Mouse (Mus musculus) forebrain, embryonic 12.5 days (tissue): ENCODE results near the gene 4933424G06Rik. TPM values are rescaled to one million over a fixed set of nuclear protein-coding genes. Genes with fewer than 3 reads are reported as not detected.

Experiments
- ATAC-seq: fragments of 200-750 bp; cut with Nextera tagmentation; 2 replicates; pipeline ENCODE4 v1.8.0; 2017; ENCODE audit warnings: moderate TSS enrichment; ENCODE audit not compliant: low FRiP score
- H3K27ac ChIP-seq: fragments of 300-500 bp; sonication (generic); 2 replicates; pipeline ENCODE4 v1.5.1; 2016; ENCODE audit warnings: mild to moderate bottlenecking
- H3K27me3 ChIP-seq: fragments of 300-500 bp; sonication (generic); 2 replicates; pipeline ENCODE4 v1.6.1; 2016; ENCODE audit warnings: mild to moderate bottlenecking
- H3K36me3 ChIP-seq: fragments of 300-500 bp; sonication (generic); replicated peaks from 2 replicates; pipeline ENCODE4 v1.6.1; 2016; ENCODE audit warnings: mild to moderate bottlenecking
- H3K4me1 ChIP-seq: fragments of 300-500 bp; sonication (generic); 2 replicates; pipeline ENCODE4 v1.6.1; 2016
- H3K4me2 ChIP-seq: fragments of 300-500 bp; sonication (generic); 2 replicates; pipeline ENCODE4 v1.6.1; 2016; ENCODE audit warnings: mild to moderate bottlenecking, moderate library complexity
- H3K4me3 ChIP-seq: fragments of 300-500 bp; sonication (generic); replicated peaks from 2 replicates; pipeline ENCODE4 v1.5.1; 2016; ENCODE audit warnings: mild to moderate bottlenecking
- H3K9ac ChIP-seq: fragments of 300-500 bp; sonication (generic); 2 replicates; pipeline ENCODE4 v1.6.1; 2016; ENCODE audit warnings: mild to moderate bottlenecking
- H3K9me3 ChIP-seq: fragments of 300-500 bp; sonication (generic); 2 replicates; pipeline ENCODE4 v1.6.1; 2016
- WGBS: fragments of 180-500 bp; shearing (Covaris S2); methylation state at CpG from one replicate; pipeline ENCODE4 v1.1.7; 2016; 5-methylcytosine and 5-hydroxymethylcytosine counted together
- polyA plus RNA-seq: library from polyadenylated mRNA; unstranded; fragments of >200 nt; fragmentation: Nextera tagmentation; extraction: Ambion mirVana; gene quantifications from 2 replicates; pipeline ENCODE4 v1.2.1, GENCODE M21; 2016

The 4933424G06Rik gene
- polyA plus RNA-seq, 1 experiment from 2014 or later = 0.41 TPM

DNA sequence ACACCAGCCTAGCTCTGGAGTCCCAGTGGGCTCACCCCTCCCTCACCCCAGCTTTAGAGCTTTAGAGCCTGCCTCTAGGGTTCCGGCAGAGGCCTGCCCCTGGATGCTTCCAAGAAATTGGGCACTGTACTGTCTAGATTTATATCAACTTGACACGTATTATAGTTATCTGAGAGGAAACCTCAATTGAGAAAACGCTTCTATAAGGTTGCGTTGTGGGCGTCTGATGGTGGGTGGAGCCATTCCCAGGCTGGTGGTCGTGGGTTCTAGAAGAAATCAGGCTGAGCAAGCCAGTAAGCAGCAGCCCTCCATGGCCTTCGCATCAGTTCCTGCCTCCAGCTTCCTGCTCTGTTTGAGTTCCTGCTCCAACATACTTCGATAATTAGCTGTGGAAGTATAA lies 51.1 kb downstream of the 4933424G06Rik start:
- Histone ChIP-seq H3K27me3 (no peaks in the 10 kb centered on the region), H3K9ac (no peak overlapping the region), H3K4me2 (no peak overlapping the region), H3K4me3 (no peak overlapping the region), H3K27ac (no peak overlapping the region), H3K9me3 (no peaks in the 10 kb centered on the region), H3K36me3 (no peaks in the 10 kb centered on the region), H3K4me1 (no peaks in the 10 kb centered on the region)
- WGBS = 85% methylated on average over 8 of the region's 8 CpGs
- no peak for ATAC-seq

DNA sequence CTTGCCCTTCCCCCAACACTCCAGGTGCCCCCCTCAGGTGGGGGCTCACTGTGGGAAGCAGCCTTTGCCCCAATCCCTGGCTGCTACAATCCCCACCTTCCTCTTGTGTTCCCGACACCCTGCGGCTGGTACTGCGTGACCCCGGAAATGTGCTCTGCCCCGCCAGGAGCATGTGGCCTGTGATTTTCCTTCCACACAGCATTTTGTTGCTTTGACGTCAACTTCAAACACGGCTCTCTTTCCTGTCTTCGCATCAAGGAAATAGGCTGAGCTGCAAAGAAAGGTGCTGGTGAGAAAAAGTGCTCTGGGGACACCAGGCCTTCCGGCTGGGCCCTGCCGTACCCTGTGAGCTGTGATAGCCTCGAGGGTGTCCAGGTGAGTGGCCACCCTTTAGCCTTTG lies 51.6 kb downstream of the 4933424G06Rik start, which contains the start of gene Zap70:
TSS of gene Zap70 (plus strand) at position 231 of the 400 bp plus-strand sequence.
- no peak for ATAC-seq

DNA sequence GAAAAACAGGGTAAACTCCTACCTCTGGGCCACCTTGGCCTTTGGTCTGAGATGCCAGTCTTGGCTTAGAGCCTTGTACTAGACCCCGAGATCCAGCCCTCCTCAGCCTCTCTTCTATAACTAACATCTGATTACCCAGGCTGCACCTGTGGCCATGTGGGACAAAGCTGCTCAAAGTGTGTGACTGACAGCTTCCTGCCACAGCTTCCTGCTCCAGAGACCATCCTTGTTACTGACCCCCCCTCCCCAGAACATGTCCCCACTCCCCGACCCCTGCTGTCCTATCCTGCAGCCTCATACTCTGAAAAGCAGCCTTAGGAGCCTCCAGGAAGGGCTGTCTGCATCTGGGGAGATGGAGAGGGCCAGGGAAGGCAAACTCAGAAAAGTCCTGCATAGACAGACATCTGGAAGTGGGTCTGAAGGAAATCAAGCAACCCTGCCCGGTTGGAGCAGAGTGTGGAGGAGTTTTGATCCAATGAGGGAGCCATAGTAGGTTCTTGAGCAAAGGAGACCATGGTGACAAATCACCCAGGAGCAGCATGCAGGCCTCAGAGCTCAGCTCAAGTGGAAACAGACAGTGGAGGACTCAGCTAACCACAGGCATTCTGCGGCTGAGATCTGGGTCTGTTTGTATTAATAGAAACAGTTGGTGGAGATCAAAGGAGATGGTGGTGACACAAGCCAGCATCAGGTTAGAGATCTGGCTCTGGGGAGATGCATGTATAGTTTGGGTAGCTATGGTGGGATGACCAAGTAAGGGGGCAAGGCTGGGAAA lies 56.7 kb downstream of the 4933424G06Rik start:
- no peak overlapping the region for H3K4me3 ChIP-seq
- 84% methylated on average over 4 of the region's 4 CpGs for WGBS
- H3K9ac ChIP-seq = no peak overlapping the region

More for the DNA sequence above, 51.6 kb downstream of the 4933424G06Rik start, which contains the start of gene Zap70:
- H3K9me3 ChIP-seq = no peaks in the 10 kb centered on the region
- no peaks in the 10 kb centered on the region for H3K27me3 ChIP-seq
- 83% methylated on average over 11 of the region's 11 CpGs for WGBS
- H3K27ac ChIP-seq = no peak within 1 kb of the TSS
- no peaks in the 10 kb centered on the region for H3K36me3 ChIP-seq
- no peaks in the 10 kb centered on the region for H3K4me1 ChIP-seq
- H3K4me3 ChIP-seq = no peak within 1 kb of the TSS
- no peak within 1 kb of the TSS for H3K9ac ChIP-seq
- no peak within 1 kb of the TSS for H3K4me2 ChIP-seq

DNA sequence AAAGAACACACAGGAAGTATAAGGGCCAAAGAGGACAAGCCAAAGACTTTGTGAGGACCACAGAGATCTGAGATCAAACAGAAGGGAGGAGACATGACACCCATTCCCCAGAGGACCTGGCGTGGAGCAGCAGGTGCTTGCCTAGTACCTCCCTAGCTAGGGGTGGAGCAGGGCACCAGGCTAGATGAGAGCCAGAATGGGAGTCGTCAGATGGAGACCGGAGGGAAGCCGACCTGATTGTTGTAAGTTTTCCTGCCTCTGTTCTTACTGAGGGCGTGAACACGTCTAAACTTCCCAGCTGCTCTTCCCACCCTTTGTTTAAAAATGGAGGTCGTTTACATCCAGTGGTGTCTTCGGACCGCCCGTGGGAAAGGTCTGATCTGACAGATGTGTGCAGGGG lies 57.4 kb downstream of the 4933424G06Rik start:
- 0 out of 2 replicates have a peak, but pooled peaks cover 4% of the 10 kb centered on the region for H3K4me1 ChIP-seq
- ATAC-seq = no peak
- no peak overlapping the region for H3K4me2 ChIP-seq
- H3K4me3 ChIP-seq = no peak overlapping the region
- H3K9ac ChIP-seq = no peak overlapping the region
- peaks cover 14% of the 10 kb centered on the region for H3K27me3 ChIP-seq
- no peaks in the 10 kb centered on the region for H3K36me3 ChIP-seq
- 53% methylated on average over 10 of the region's 10 CpGs for WGBS
- no peaks in the 10 kb centered on the region for H3K9me3 ChIP-seq
- H3K27ac ChIP-seq = no peak overlapping the region

More for the DNA sequence above, 56.7 kb downstream of the 4933424G06Rik start:
- no peak overlapping the region for H3K27ac ChIP-seq
- H3K4me2 ChIP-seq = no peak overlapping the region
- ATAC-seq = no peak
- no peaks in the 10 kb centered on the region for H3K36me3 ChIP-seq
- no peaks in the 10 kb centered on the region for H3K9me3 ChIP-seq
- H3K4me1 ChIP-seq = 0 out of 2 replicates have a peak, but pooled peaks cover 4% of the 10 kb centered on the region
- peaks cover 12% of the 10 kb centered on the region for H3K27me3 ChIP-seq

DNA sequence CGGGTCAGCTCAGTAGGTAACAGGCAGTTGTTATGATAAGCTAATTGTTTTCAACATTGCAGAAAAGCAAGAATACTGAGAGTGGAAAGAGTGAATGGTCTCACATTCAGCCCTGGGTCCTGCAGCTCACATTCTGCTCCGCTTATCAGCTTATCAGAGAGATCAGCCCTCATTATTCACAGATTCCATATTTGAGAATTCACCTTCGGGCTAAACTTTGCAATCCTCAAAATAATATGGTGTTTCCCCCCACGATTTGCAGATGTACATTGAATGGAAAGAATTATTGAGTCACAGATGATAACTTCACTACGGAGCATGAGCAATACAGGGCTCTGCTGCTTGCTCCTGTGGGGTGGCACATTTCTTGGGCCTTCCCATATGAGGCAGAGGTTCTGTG lies 58.8 kb downstream of the 4933424G06Rik start:
- Histone ChIP-seq H3K27ac (no peak overlapping the region), H3K36me3 (no peaks in the 10 kb centered on the region), H3K4me2 (no peak overlapping the region), H3K9ac (no peak overlapping the region), H3K4me3 (no peak overlapping the region), H3K27me3 (peaks cover 14% of the 10 kb centered on the region), H3K4me1 (0 out of 2 replicates have a peak, but pooled peaks cover 4% of the 10 kb centered on the region), H3K9me3 (no peaks in the 10 kb centered on the region)
- WGBS = 82% methylated on average over 5 of the region's 5 CpGs
- no peak for ATAC-seq

DNA sequence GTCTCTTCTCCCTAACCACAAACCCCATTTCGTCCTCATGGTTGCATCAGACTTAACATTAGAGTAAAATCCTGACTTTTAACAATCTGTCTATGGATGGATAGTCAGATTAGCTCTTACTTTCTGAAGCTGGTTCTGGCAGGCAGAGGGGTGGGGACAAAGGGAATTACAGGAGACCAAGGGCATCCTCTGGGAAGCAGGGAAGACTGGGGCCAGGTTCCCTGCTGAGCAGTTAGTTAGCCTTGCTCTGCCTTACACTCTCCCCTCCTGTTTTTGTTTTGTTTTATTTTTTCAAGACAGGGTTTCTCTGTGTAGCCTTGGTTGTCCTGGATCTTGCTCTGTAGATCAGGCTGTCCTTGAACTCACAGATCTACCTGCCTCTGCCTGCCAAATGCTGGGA lies 60.0 kb downstream of the 4933424G06Rik start:
- no peak overlapping the region for H3K27ac ChIP-seq
- H3K36me3 ChIP-seq = no peaks in the 10 kb centered on the region
- 78% methylated on average over 1 of the region's 1 CpGs for WGBS
- H3K27me3 ChIP-seq = peaks cover 14% of the 10 kb centered on the region
- H3K4me2 ChIP-seq = no peak overlapping the region
- H3K9ac ChIP-seq = no peak overlapping the region
- ATAC-seq = no peak
- H3K4me1 ChIP-seq = 0 out of 2 replicates have a peak, but pooled peaks cover 4% of the 10 kb centered on the region
- no peaks in the 10 kb centered on the region for H3K9me3 ChIP-seq
- no peak overlapping the region for H3K4me3 ChIP-seq

DNA sequence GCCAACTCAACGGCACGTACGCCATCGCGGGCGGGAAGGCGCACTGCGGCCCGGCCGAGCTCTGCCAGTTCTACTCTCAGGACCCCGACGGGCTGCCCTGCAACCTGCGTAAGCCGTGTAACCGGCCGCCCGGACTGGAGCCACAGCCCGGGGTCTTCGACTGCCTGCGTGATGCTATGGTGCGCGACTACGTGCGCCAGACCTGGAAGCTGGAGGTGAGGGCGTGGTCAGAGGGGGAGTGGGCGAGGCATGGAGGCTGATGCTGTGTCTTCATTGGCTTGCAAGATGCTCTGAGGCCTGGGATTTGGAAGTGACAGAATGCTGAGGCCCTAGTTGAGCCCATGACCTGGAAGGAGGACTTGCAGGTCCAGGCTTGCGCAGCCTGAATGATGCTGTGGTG lies 61.0 kb downstream of the 4933424G06Rik start:
- no peaks in the 10 kb centered on the region for H3K9me3 ChIP-seq
- H3K4me1 ChIP-seq = 0 out of 2 replicates have a peak, but pooled peaks cover 4% of the 10 kb centered on the region
- WGBS = 14% methylated on average over 27 of the region's 27 CpGs
- ATAC-seq = no peak
- peaks cover 14% of the 10 kb centered on the region for H3K27me3 ChIP-seq
- no peak overlapping the region for H3K9ac ChIP-seq
- no peak overlapping the region for H3K27ac ChIP-seq
- no peaks in the 10 kb centered on the region for H3K36me3 ChIP-seq
- peak overlapping the region; percentile 46 for H3K4me2 ChIP-seq
- H3K4me3 ChIP-seq = peak overlapping the region; percentile 29

DNA sequence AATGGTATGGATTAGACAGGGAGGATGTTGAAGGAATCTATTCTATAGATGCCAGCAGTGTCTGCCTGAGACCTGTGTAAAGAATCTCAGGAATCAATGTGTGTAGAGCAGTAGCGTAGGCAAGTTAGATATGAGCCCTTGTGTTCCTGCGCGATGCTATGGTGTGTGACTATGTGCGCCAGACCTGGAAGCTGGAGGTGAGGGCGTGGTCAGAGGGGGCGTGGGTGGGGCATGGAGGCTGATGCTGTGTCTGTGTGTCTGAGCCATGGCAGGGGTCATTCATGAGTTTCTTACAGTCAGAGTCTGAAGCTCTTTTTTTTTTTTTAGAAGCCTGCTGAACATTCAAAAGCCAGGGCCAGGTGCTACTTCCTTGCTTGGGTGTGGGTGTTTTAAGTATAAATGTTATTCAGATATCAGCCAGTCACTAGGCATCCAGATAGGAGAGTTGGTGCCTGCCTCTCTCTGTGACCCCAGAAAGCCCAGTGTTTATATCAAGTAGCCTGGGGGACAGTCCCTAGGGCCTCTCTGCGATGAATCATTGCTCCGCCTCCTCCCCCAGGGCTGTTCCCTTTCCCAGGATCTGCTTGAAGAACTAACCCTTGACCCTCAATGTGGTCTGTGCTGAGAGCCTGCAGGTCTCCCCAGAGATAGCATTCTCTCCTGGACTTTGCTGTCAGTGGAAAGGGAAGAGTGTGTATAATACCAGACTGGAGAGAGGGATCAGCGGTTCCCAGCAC lies 62.4 kb downstream of the 4933424G06Rik start:
- Histone ChIP-seq H3K27me3 (peaks cover 14% of the 10 kb centered on the region), H3K4me2 (no peak overlapping the region), H3K36me3 (no peaks in the 10 kb centered on the region), H3K27ac (no peak overlapping the region), H3K9ac (no peak overlapping the region), H3K9me3 (no peaks in the 10 kb centered on the region), H3K4me1 (0 out of 2 replicates have a peak, but pooled peaks cover 4% of the 10 kb centered on the region), H3K4me3 (no peak overlapping the region)
- 90% methylated on average over 9 of the region's 9 CpGs for WGBS
- ATAC-seq = no peak

DNA sequence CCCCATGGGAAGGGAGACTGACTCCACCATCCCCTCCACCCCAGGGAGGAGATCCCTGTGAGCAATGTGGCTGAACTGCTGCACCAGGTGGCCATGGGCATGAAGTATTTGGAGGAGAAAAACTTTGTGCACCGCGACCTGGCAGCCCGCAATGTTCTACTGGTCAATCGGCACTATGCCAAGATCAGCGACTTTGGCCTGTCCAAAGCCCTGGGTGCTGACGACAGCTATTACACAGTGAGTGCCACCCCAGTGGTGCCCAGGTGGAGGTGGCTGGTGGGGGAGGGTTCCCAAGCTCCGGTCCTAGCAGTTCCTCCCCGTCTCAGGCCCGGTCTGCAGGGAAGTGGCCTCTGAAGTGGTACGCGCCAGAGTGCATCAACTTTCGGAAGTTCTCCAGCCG lies 70.8 kb downstream of the 4933424G06Rik start:
- no peak overlapping the region for H3K27ac ChIP-seq
- no peak overlapping the region for H3K4me3 ChIP-seq
- no peaks in the 10 kb centered on the region for H3K36me3 ChIP-seq
- H3K9me3 ChIP-seq = no peaks in the 10 kb centered on the region
- WGBS = 91% methylated on average over 13 of the region's 13 CpGs
- ATAC-seq = no peak
- no peaks in the 10 kb centered on the region for H3K27me3 ChIP-seq
- no peak overlapping the region for H3K9ac ChIP-seq
- no peak overlapping the region for H3K4me2 ChIP-seq
- H3K4me1 ChIP-seq = peaks cover 11% of the 10 kb centered on the region; the same call in 1 of the 2 replicates

DNA sequence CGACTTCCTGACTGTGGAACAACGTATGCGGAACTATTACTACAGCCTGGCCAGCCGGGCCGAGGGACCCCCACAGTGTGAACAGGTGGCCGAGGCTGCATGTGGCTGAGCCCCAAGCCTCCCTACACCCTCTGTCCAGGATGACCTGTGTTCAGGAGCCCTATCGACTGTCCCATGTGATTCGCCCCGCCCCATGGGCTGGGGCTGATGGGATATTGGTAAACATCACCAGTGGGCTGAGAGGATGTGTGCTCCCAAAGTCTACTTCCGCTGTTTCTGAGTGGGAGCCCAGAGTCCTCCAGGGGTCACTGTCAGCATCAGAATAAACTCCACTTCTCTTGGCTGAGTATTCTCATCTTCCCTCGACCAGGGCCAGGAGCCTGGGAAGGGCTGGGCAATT lies 72.5 kb downstream of the 4933424G06Rik start:
- no peaks in the 10 kb centered on the region for H3K27me3 ChIP-seq
- no peak overlapping the region for H3K27ac ChIP-seq
- H3K4me1 ChIP-seq = peaks cover 12% of the 10 kb centered on the region; the same call in 1 of the 2 replicates
- WGBS = 85% methylated on average over 11 of the region's 11 CpGs
- no peak overlapping the region for H3K4me2 ChIP-seq
- H3K9ac ChIP-seq = no peak overlapping the region
- no peak overlapping the region for H3K4me3 ChIP-seq
- no peaks in the 10 kb centered on the region for H3K36me3 ChIP-seq
- no peaks in the 10 kb centered on the region for H3K9me3 ChIP-seq
- no peak for ATAC-seq

DNA sequence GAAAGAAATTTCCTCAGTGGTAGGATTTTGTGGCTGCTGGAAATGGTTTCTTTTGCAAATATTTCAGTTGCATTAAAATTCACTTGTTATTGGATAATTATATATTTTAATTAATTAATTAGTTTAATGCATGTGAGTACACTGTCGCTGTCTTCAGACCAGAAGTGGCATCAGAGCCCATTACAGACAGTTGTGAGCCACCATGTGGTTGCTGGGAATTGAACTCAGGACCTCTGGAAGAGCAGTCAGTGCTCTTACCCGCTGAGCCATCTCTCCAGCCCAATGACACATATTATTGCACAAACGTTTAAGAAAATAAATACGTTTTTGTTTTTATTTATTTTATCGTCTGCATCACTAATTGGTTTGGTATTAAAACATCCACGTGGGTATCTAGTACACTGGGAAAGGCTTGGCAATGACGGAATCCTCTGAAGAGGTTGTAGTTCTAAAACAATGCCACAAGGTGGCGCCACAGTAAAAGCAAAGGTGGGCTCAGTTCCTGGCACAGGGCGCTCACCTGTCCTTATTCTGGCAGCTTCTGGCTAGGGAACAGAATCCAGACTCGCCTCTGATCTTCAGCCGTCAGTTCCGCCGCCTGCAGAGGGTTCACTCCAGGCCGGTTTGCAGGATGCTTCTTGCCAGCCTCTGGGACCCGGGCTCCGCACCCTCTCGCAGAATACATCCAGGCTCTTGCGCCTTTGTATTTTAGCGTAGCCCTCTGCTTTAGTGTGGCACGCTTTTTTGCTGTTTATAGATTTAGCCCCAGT lies 74.6 kb downstream of the 4933424G06Rik start:
- Histone ChIP-seq H3K9ac (peak overlapping the region; percentile 63), H3K9me3 (no peaks in the 10 kb centered on the region), H3K4me1 (peaks cover 12% of the 10 kb centered on the region; the same call in 1 of the 2 replicates), H3K27ac (peak overlapping the region; percentile 53; the same call in 1 of the 2 replicates), H3K4me2 (peak overlapping the region; percentile 86), H3K27me3 (no peaks in the 10 kb centered on the region), H3K36me3 (no peaks in the 10 kb centered on the region), H3K4me3 (peak overlapping the region; percentile 43)
- ATAC-seq = peak; percentile 88
- WGBS = 4% methylated on average over 20 of the region's 20 CpGs

DNA sequence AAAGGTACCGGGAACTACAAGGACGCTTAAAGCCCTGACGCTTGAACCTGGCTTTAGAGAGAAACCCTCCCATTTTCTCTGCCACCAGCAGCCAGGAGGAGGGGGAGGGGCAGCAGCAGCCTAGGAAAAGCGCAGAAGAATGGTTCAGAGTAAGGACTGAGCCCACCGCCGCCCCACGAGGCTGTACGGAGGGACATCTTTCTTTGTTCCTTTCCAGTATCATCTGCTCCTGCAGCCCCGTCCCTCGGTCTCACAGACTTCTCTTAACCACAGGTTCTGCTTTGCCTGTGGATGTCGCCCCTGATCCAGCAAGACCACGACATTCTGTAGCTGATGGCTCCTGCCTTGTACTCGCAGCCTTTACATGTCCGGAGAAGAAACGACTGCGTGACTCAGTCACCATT lies 75.3 kb downstream of the 4933424G06Rik start:
- Histone ChIP-seq H3K9ac (peak overlapping the region; percentile 63), H3K27me3 (no peaks in the 10 kb centered on the region), H3K27ac (no peak overlapping the region), H3K4me3 (peak overlapping the region; percentile 43), H3K4me2 (peak overlapping the region; percentile 86), H3K4me1 (peaks cover 12% of the 10 kb centered on the region; the same call in 1 of the 2 replicates), H3K9me3 (no peaks in the 10 kb centered on the region), H3K36me3 (no peaks in the 10 kb centered on the region)
- WGBS = 2% methylated on average over 16 of the region's 16 CpGs
- ATAC-seq = peak; percentile 60
